Mouse (Mus musculus) midbrain, embryonic 12.5 days (tissue): ENCODE results near the gene Polr3h. TPM values are rescaled to one million over a fixed set of nuclear protein-coding genes. Genes with fewer than 3 reads are reported as not detected.

Source experiments
- ATAC-seq: fragments of 200-750 bp; cut with Nextera tagmentation; 2 replicates; pipeline ENCODE4 v1.8.0; 2017; ENCODE audit warnings: low read depth, moderate TSS enrichment, moderate library complexity; ENCODE audit not compliant: low FRiP score
- H3K27ac ChIP-seq: fragments of 300-500 bp; sonication (generic); replicated peaks from 2 replicates; pipeline ENCODE4 v1.5.1; 2016; ENCODE audit warnings: mild to moderate bottlenecking
- H3K27me3 ChIP-seq: fragments of 300-500 bp; sonication (generic); 2 replicates; pipeline ENCODE4 v1.6.1; 2016; ENCODE audit warnings: mild to moderate bottlenecking
- H3K36me3 ChIP-seq: fragments of 300-500 bp; sonication (generic); 2 replicates; pipeline ENCODE4 v1.6.1; 2016
- H3K4me1 ChIP-seq: fragments of 300-500 bp; sonication (generic); 2 replicates; pipeline ENCODE4 v1.6.1; 2016
- H3K4me2 ChIP-seq: fragments of 300-500 bp; sonication (generic); replicated peaks from 2 replicates; pipeline ENCODE4 v1.6.1; 2016; ENCODE audit warnings: mild to moderate bottlenecking, moderate library complexity
- H3K4me3 ChIP-seq: fragments of 300-500 bp; sonication (generic); 2 replicates; pipeline ENCODE4 v1.5.1; 2016; ENCODE audit warnings: mild to moderate bottlenecking
- H3K9ac ChIP-seq: fragments of 300-500 bp; sonication (generic); replicated peaks from 2 replicates; pipeline ENCODE4 v1.6.1; 2016; ENCODE audit warnings: mild to moderate bottlenecking, moderate library complexity
- H3K9me3 ChIP-seq: fragments of 300-500 bp; sonication (generic); 2 replicates; pipeline ENCODE4 v1.6.1; 2016; ENCODE audit warnings: mild to moderate bottlenecking
- WGBS: fragments of 180-500 bp; shearing (Covaris S2); methylation state at CpG from one replicate; pipeline ENCODE4 v1.1.7; 2016; 5-methylcytosine and 5-hydroxymethylcytosine counted together
- polyA plus RNA-seq: library from polyadenylated mRNA; unstranded; fragments of >200 nt; fragmentation: Nextera tagmentation; extraction: Ambion mirVana; gene quantifications from 2 replicates; pipeline ENCODE4 v1.2.1, GENCODE M21; 2016

Polr3h gene
- polyA plus RNA-seq, 1 experiment from 2014 or later = 71.6 TPM

DNA sequence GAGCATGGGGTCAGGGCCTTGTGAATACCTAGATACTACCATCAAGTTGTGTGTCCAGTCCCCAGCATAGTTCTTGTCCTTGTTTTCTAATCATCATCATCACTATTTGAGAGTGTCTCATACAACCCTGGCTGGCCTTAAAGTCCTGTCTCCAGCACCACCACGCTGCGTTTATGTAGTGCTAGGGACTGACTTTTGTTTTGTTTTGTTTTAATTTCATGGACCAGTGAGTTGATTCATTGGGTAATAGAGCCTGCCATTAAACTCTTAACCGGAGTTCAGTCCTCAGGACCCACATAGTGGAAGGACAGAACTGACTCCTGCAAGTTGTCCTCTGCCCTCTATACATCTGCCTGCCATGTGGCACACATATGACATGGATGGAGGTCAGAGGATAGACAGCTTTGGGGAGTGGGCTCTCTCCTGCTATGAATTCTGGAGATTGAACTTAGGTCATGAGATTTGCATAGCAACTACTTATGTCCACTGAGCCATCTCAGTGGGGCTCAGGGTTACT lies 40.6 kb downstream of the Polr3h start:
- 73% methylated on average over 3 of the region's 3 CpGs for WGBS

DNA sequence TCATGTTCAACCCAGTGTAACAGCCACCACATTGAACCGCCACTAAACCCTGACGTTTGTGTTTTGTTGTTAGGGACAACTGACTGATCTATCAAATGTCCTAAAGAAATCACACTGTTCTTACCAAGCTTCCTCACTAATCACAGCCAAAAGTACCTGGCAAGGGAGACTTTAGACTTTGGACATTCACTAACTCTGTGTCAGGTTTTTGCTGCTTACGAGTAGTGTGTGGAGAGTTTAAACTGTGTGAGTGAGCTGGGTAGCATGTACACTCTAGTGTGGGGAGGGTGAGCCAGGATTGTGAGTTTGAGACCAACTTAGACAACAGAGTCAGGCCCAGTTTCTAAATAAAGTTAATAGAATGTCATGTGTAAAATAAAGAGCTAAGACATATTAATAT lies 43.7 kb downstream of the Polr3h start:
- Histone ChIP-seq H3K9me3 (no peaks in the 10 kb centered on the region), H3K36me3 (peaks cover 5% of the 10 kb centered on the region; the same call in 1 of the 2 replicates), H3K9ac (no peak overlapping the region), H3K27me3 (no peaks in the 10 kb centered on the region), H3K27ac (no peak overlapping the region), H3K4me2 (no peak overlapping the region), H3K4me1 (peaks cover 20% of the 10 kb centered on the region), H3K4me3 (no peak overlapping the region)
- 97% methylated on average over 3 of the region's 3 CpGs for WGBS
- no peak for ATAC-seq

More for the DNA sequence above, 40.6 kb downstream of the Polr3h start:
- peaks cover 3% of the 10 kb centered on the region; the same call in 1 of the 2 replicates for H3K4me1 ChIP-seq
- H3K27ac ChIP-seq = no peak overlapping the region
- peaks cover 21% of the 10 kb centered on the region for H3K36me3 ChIP-seq
- H3K9ac ChIP-seq = no peak overlapping the region
- no peak overlapping the region for H3K4me3 ChIP-seq
- H3K4me2 ChIP-seq = no peak overlapping the region
- no peaks in the 10 kb centered on the region for H3K27me3 ChIP-seq
- no peaks in the 10 kb centered on the region for H3K9me3 ChIP-seq
- ATAC-seq = no peak

- no peak for ATAC-seq
Measured at GRCm38 (mm10) chr15:81879531-81880401, 46.3 kb downstream of the Polr3h start.

DNA sequence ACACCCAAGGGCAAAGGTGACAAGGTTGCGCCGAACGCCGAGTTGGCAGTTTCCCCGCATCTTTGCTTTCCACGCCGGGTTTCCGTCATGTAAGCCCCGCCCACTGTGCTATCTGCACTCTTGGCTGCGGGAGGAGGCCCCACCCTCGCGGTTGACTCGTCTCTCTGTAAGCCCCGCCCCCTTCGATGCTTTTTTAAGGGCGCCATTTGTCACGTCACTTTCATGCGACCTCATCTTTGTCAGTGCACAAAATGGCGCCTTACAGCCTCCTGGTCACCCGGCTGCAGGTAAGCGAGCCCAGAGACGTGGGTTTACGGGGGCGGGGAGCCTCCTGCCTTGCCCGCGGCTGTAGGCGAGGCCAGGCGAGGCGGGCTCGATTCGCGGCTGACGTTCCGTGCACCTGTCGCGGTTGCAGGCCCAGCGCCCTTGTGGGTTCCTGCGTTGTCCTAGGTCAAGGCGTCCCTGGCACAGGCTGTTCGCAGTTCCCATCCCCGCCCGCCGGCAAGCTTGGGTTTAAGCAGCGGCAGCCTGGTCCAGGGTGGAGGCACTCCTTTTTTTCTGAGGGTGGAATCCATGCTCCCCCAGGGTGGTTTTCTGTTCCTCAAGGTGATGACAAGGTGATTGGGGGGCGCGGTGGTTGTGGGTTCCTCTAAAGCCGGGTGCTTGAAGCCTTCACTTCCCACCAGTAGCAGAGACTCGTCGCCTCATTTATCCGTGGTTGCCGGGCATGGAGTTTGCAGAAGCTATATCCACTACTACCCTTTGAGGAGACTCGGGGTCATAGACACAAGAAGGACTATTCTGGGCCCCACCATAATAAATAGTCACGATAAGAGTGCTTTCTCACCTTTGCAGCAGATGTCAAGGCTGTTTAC lies 53.5 kb downstream of the Polr3h start, which contains the start of gene Aco2:
Aco2 (plus strand) TSS at position 48 of the 875 bp plus-strand sequence.
- no peaks in the 10 kb centered on the region for H3K27me3 ChIP-seq
- 1% methylated on average over 53 of the region's 53 CpGs for WGBS
- H3K9me3 ChIP-seq = no peaks in the 10 kb centered on the region

More at GRCm38 (mm10) chr15:81879531-81880401, 46.3 kb downstream of the Polr3h start:
- no peaks in the 10 kb centered on the region for H3K9me3 ChIP-seq
- H3K36me3 ChIP-seq = peaks cover 5% of the 10 kb centered on the region; the same call in 1 of the 2 replicates
- H3K27ac ChIP-seq = peak overlapping the region; percentile 82
- WGBS = 54% methylated on average over 5 of the region's 5 CpGs
- peaks cover 20% of the 10 kb centered on the region for H3K4me1 ChIP-seq
- H3K4me2 ChIP-seq = no peak overlapping the region; the same call in 1 of the 2 replicates
- no peak overlapping the region for H3K9ac ChIP-seq
- H3K4me3 ChIP-seq = 0 out of 2 replicates have a peak overlapping the region, but pooled peaks have one; percentile 5
- H3K27me3 ChIP-seq = no peaks in the 10 kb centered on the region

GRCm38 (mm10) chr15:81871604-81872261 lies 54.3 kb downstream of the Polr3h start, which contains the start of gene Phf5a:
Phf5a (minus strand) TSS chr15:81871911.
- peaks cover 18% of the 10 kb centered on the region for H3K4me1 ChIP-seq
- peak within 1 kb of the TSS; percentile 91 for H3K4me2 ChIP-seq
- ATAC-seq = peak; percentile 90
- peak within 1 kb of the TSS; percentile 84 for H3K9ac ChIP-seq
- H3K9me3 ChIP-seq = no peaks in the 10 kb centered on the region
- peak within 1 kb of the TSS; percentile 95 for H3K4me3 ChIP-seq
- no peaks in the 10 kb centered on the region for H3K27me3 ChIP-seq
- peaks cover 38% of the 10 kb centered on the region for H3K36me3 ChIP-seq
- peak within 1 kb of the TSS; percentile 96 for H3K27ac ChIP-seq
- WGBS = under 1% methylated on average over 30 of the region's 30 CpGs

More for the DNA sequence above, 53.5 kb downstream of the Polr3h start, which contains the start of gene Aco2:
- Histone ChIP-seq H3K36me3 (peaks cover 30% of the 10 kb centered on the region), H3K27ac (peak within 1 kb of the TSS; percentile 96), H3K4me2 (peak within 1 kb of the TSS; percentile 91), H3K4me1 (peaks cover 18% of the 10 kb centered on the region), H3K4me3 (peak within 1 kb of the TSS; percentile 95), H3K9ac (peak within 1 kb of the TSS; percentile 84)
- ATAC-seq = peak; percentile 81

GRCm38 (mm10) chr15:81869985-81870384 lies 56.1 kb downstream of the Polr3h start:
- Histone ChIP-seq H3K9ac (no peak overlapping the region), H3K4me2 (no peak overlapping the region), H3K4me1 (peaks cover 18% of the 10 kb centered on the region), H3K4me3 (no peak overlapping the region), H3K9me3 (no peaks in the 10 kb centered on the region), H3K36me3 (peaks cover 55% of the 10 kb centered on the region), H3K27ac (no peak overlapping the region), H3K27me3 (no peaks in the 10 kb centered on the region)
- 97% methylated on average over 5 of the region's 5 CpGs for WGBS
- no peak for ATAC-seq

DNA sequence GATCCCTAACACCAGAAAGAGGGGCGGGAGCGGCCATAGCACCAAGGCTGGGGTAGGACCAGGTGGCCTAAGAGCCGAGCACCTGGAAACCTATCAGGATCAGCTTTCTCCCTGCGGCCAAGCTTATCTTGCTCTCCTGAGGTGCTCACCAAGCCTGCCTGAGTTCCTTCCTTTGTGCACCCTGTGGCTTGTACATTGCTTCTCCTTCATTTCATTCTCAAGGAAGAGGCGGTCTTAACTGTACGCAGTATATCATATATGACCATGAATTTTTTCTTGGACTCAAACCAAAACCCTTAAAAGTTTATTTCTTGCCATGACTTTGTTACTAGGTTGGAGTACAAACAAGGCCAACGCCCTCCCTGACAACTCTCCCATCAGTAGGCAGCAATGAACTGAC lies 61.8 kb downstream of the Polr3h start:
- H3K4me2 ChIP-seq = no peak overlapping the region
- WGBS = 98% methylated on average over 7 of the region's 7 CpGs
- H3K27ac ChIP-seq = no peak overlapping the region
- H3K4me3 ChIP-seq = no peak overlapping the region
- H3K27me3 ChIP-seq = no peaks in the 10 kb centered on the region
- peaks cover 55% of the 10 kb centered on the region for H3K36me3 ChIP-seq
- no peak overlapping the region for H3K9ac ChIP-seq
- ATAC-seq = no peak
- H3K9me3 ChIP-seq = no peaks in the 10 kb centered on the region
- peaks cover under 1% of the 10 kb centered on the region; the same call in 1 of the 2 replicates for H3K4me1 ChIP-seq

- H3K27me3 ChIP-seq = no peaks in the 10 kb centered on the region
- peaks cover 19% of the 10 kb centered on the region for H3K36me3 ChIP-seq
- H3K4me1 ChIP-seq = peaks cover 21% of the 10 kb centered on the region
- no peak overlapping the region for H3K9ac ChIP-seq
- 53% methylated on average over 8 of the region's 8 CpGs for WGBS
- peak overlapping the region; percentile 96 for H3K4me2 ChIP-seq
- no peak overlapping the region for H3K4me3 ChIP-seq
- no peak for ATAC-seq
- no peaks in the 10 kb centered on the region for H3K9me3 ChIP-seq
- H3K27ac ChIP-seq = peak overlapping the region; percentile 15; the same call in 1 of the 2 replicates
Measured at GRCm38 (mm10) chr15:81860471-81861135, 65.4 kb downstream of the Polr3h start.

- peak; percentile 63 for ATAC-seq
- H3K9me3 ChIP-seq = no peaks in the 10 kb centered on the region
Measured at GRCm38 (mm10) chr15:81859330-81860255, 66.4 kb downstream of the Polr3h start.

More at GRCm38 (mm10) chr15:81859330-81860255, 66.4 kb downstream of the Polr3h start:
- Histone ChIP-seq H3K4me2 (peak overlapping the region; percentile 96), H3K27ac (peak overlapping the region; percentile 85), H3K27me3 (no peaks in the 10 kb centered on the region), H3K9ac (peak overlapping the region; percentile 86), H3K36me3 (peaks cover 10% of the 10 kb centered on the region), H3K4me3 (peak overlapping the region; percentile 91), H3K4me1 (peaks cover 26% of the 10 kb centered on the region)
- WGBS = under 1% methylated on average over 39 of the region's 39 CpGs
